Mouse (Mus musculus) erythroblast, embryonic 14.5 days (primary cell): Measurements from ENCODE around the gene Limk2. TPM values are rescaled to one million over a fixed set of nuclear protein-coding genes. Genes with fewer than 3 reads are reported as not detected.

Source experiments
- H3K27me3 ChIP-seq: 2 replicates; pipeline ENCODE4 v1.6.1; 2012; ENCODE audit warnings: inconsistent platforms; ENCODE audit not compliant: control insufficient read depth
- H3K36me3 ChIP-seq: 2 replicates; pipeline ENCODE4 v1.6.1; 2012; ENCODE audit warnings: mild to moderate bottlenecking, inconsistent platforms; ENCODE audit not compliant: control insufficient read depth
- H3K4me1 ChIP-seq: 2 replicates; pipeline ENCODE4 v1.6.1; 2012; ENCODE audit warnings: inconsistent platforms; ENCODE audit not compliant: control insufficient read depth
- H3K4me3 ChIP-seq: replicated peaks from 2 replicates; pipeline ENCODE3; 2012; ENCODE audit warnings: moderate library complexity, mild to moderate bottlenecking, inconsistent platforms
- H3K9me3 ChIP-seq: 2 replicates; pipeline ENCODE4 v1.6.1; 2012; ENCODE audit warnings: low read length, inconsistent platforms, mixed read lengths; ENCODE audit not compliant: control insufficient read depth
- GATA1 ChIP-seq: IDR thresholded peaks from 2 replicates; pipeline ENCODE4 v1.6.1; 2012; ENCODE audit warnings: low read length, inconsistent platforms, mixed read lengths
- TAL1 ChIP-seq: IDR thresholded peaks from 3 replicates; pipeline ENCODE4 v1.6.1; 2012; ENCODE audit warnings: low read length, inconsistent platforms, mixed read lengths
- polyA plus RNA-seq: library from polyadenylated mRNA; stranded (reverse); fragments of >175 nt; gene quantifications from 2 replicates; pipeline ENCODE4 v1.2.3, GENCODE M21; 2012

Limk2 gene
- polyA plus RNA-seq, 1 experiment = 1.4 TPM

DNA sequence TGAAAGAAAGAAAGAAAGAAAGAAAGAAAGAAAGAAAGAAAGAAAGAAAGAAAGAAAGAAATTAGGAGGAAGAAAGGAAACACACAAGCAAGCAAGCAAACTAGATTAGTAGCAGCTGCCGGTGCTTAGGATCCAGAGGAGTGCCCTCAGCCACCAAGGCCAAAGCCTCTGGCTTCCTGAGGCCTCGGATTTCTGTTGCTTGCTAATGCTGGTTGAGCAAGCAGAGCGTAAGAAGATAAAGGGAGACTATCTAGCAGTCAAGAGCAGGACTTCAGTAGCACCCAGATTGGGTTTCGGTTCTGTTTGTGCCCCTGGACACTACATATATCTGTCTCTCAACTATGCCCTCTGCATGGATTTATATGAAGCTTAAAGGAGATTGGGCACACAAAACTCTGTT lies 13.3 kb upstream of the Limk2 start:
- peaks cover 2% of the 10 kb centered on the region; the same call in 1 of the 2 replicates for H3K9me3 ChIP-seq
- H3K36me3 ChIP-seq = peaks cover 17% of the 10 kb centered on the region
- TF ChIP-seq TAL1 (no peak), GATA1 (no peak)
- no peak overlapping the region for H3K4me3 ChIP-seq
- H3K27me3 ChIP-seq = no peaks in the 10 kb centered on the region
- H3K4me1 ChIP-seq = no peaks in the 10 kb centered on the region

- Histone ChIP-seq H3K4me3 (no peak overlapping the region), H3K4me1 (no peaks in the 10 kb centered on the region), H3K27me3 (no peaks in the 10 kb centered on the region), H3K9me3 (peaks cover 2% of the 10 kb centered on the region; the same call in 1 of the 2 replicates), H3K36me3 (peaks cover 30% of the 10 kb centered on the region)
- no peak for TF ChIP-seq GATA1
- TF ChIP-seq TAL1 = no peak
These were observed 9.8 kb upstream of the Limk2 start for GRCm38 (mm10) chr11:3418741-3419140.

- Histone ChIP-seq H3K9me3 (no peaks in the 10 kb centered on the region), H3K4me1 (no peaks in the 10 kb centered on the region)
- no peak for TF ChIP-seq GATA1
- TF ChIP-seq TAL1 = no peak
These were observed 8.8 kb upstream of the Limk2 start for GRCm38 (mm10) chr11:3417795-3418194.

DNA sequence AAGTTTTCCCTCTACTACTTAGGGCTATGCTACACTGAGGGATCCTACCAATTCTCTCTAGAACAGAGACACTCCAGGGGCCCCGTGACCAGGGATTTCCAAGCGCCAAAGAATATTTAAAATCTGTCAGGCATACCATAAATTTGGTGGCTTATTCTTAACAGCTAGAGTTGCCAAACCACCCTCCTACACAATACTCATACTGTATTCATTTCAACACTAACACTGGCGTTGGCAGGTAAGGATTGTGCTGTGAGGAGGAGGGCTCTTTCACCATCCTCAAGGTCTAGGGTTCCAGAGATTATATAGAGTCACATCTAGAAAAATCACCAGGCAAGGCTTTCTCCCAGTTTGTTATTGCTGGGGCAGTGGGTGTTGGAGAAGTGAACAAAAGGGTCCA lies 7.4 kb upstream of the Limk2 start:
- H3K9me3 ChIP-seq = no peaks in the 10 kb centered on the region
- H3K36me3 ChIP-seq = peaks cover 28% of the 10 kb centered on the region
- H3K4me3 ChIP-seq = no peak overlapping the region
- no peaks in the 10 kb centered on the region for H3K27me3 ChIP-seq
- H3K4me1 ChIP-seq = no peaks in the 10 kb centered on the region
- TF ChIP-seq GATA1 (no peak), TAL1 (no peak)

More at GRCm38 (mm10) chr11:3417795-3418194, 8.8 kb upstream of the Limk2 start:
- peaks cover 28% of the 10 kb centered on the region for H3K36me3 ChIP-seq
- H3K4me3 ChIP-seq = no peak overlapping the region
- no peaks in the 10 kb centered on the region for H3K27me3 ChIP-seq

GRCm38 (mm10) chr11:3412111-3412510 lies 3.1 kb upstream of the Limk2 start:
- TF ChIP-seq GATA1 = no peak
- TF ChIP-seq TAL1 = no peak

DNA sequence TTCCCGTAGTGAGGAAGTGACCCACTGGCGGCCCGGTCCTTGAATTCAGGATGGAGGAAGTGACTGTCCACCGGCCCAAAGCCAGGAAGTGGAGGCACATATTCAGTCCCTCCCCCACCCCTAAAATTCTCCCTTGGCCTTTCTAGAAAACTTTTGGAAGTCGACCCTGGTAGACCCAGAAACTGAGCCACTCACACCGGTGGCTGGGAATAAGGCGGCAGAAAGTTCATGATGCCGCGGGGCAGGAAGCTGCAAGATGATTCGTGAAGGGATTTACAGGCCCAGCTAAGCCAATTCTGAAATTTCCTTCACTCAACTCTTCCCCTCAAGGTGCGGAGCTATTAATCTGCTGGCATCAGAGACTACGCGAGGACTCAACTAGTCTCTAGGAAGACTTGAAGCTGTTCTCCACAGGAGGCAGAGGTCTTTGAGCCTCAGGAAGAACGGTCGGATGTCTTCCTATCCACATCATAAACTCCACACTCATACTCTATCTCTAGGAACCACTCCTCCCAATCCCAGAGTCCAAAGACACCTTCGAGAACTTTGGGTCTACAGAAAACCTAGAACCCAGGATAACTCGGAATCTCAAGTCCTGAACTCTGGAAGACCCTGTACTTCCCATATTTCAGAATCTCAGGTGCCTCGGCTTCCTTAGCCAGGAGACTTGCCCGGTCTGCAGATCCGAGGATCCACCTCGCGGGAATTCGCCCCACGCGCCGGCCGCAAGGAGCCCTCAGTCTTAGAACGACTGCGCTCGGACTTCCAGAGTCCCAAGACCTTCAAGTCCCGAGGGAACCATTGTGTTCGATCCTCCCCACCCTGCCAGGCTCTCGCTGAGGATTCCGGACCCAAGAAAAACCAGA lies 625 bp downstream of the Limk2 start:
- Histone ChIP-seq H3K27me3 (no peaks in the 10 kb centered on the region), H3K4me3 (peak overlapping the region; percentile 91)
- no peak for TF ChIP-seq TAL1
- TF ChIP-seq GATA1 = no peak

More at GRCm38 (mm10) chr11:3412111-3412510, 3.1 kb upstream of the Limk2 start:
- H3K4me3 ChIP-seq = no peak overlapping the region
- peaks cover 14% of the 10 kb centered on the region for H3K36me3 ChIP-seq
- no peaks in the 10 kb centered on the region for H3K9me3 ChIP-seq
- H3K4me1 ChIP-seq = peaks cover 23% of the 10 kb centered on the region
- no peaks in the 10 kb centered on the region for H3K27me3 ChIP-seq

DNA sequence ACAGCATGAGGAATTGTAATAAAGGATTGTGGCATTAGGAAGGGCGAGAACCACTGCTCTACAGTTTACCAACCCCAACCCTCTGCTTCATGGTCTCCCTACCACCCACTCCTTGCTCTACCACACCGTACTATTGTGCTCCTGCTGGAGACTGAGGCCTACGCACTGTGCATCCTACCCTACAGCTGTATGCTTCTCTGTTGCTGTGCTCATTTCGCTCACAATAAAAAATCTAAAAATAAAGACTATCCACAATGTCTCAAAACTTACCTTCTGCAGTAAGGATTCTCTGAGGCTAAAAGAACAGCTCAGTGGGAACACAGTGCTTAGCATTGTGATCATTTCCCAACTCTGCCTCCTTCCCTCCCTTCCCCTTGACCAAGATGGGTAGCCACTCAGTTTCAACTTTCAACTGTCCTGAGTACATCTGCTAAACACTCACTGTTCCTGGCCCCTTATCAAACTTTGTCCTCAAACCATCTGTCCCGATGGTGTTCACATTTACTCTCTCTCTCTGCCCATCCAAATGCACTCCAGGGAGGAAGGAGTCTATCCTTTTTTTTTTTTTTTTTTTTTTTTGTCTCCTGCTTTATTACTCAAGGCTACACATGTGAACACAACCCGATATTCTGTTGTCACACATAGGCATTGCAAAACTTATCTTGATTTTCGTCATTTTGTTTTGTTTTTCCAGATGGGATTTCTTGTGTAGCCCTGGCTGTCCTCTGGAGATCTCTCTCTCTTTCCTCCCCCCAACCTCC lies 4.5 kb downstream of the Limk2 start:
- H3K36me3 ChIP-seq = peaks cover 7% of the 10 kb centered on the region
- TF ChIP-seq GATA1 = no peak
- no peak for TF ChIP-seq TAL1
- H3K4me3 ChIP-seq = no peak overlapping the region
- H3K9me3 ChIP-seq = no peaks in the 10 kb centered on the region
- H3K27me3 ChIP-seq = no peaks in the 10 kb centered on the region
- H3K4me1 ChIP-seq = peaks cover 61% of the 10 kb centered on the region

More for the DNA sequence above, 625 bp downstream of the Limk2 start:
- no peaks in the 10 kb centered on the region for H3K9me3 ChIP-seq
- H3K4me1 ChIP-seq = peaks cover 47% of the 10 kb centered on the region
- peaks cover 7% of the 10 kb centered on the region for H3K36me3 ChIP-seq

DNA sequence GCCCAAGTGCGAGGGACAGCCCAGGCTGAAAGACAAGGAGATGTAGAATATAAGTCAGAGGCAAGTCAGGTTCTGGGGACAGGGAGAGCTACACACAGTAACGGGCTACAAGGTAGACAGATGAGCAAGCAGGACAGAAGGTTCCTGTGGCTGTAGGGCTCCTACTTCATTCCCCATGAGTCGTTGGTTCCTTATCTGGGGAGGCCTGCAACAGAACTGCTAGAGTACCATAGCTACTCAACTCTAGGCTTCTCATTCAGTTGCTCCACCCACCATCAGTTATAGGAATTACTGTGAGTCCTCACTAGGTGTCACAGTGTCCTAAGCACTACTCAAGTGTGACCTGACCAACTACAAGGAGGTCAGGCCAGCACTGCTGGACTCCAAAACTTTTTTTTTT lies 6.0 kb downstream of the Limk2 start:
- Histone ChIP-seq H3K4me1 (peaks cover 48% of the 10 kb centered on the region), H3K27me3 (no peaks in the 10 kb centered on the region), H3K9me3 (no peaks in the 10 kb centered on the region), H3K4me3 (peak overlapping the region; percentile 17), H3K36me3 (peaks cover 7% of the 10 kb centered on the region)
- TF ChIP-seq TAL1 (peak; percentile 14; the same call in 1 of the 3 replicates), GATA1 (peak; percentile 51; the same call in 1 of the 2 replicates)

- H3K36me3 ChIP-seq = peaks cover 24% of the 10 kb centered on the region
- peaks cover 16% of the 10 kb centered on the region for H3K4me1 ChIP-seq
- no peak for TF ChIP-seq TAL1
- no peak for TF ChIP-seq GATA1
- H3K27me3 ChIP-seq = no peaks in the 10 kb centered on the region
- no peak overlapping the region for H3K4me3 ChIP-seq
- H3K9me3 ChIP-seq = no peaks in the 10 kb centered on the region
These were observed 10.7 kb downstream of the Limk2 start for GRCm38 (mm10) chr11:3398318-3398717.
